Mouse (Mus musculus) lung, postnatal 0 days (tissue): ENCODE results near the gene Gfra1. TPM values are rescaled to one million over a fixed set of nuclear protein-coding genes. Genes with fewer than 3 reads are reported as not detected.

Experiments
- ATAC-seq: fragments of 200-750 bp; cut with Nextera tagmentation; 2 replicates; pipeline ENCODE4 v1.8.0; 2017; ENCODE audit warnings: moderate library complexity
- DNase-seq: peaks from one replicate; pipeline ENCODE4 v3.0.0-alpha.2; 2016; ENCODE audit warnings: low spot score
- H3K27ac ChIP-seq: fragments of 300-500 bp; sonication (generic); 2 replicates; pipeline ENCODE4 v1.5.1; 2014; ENCODE audit warnings: antibody characterized with exemption, mild to moderate bottlenecking, low read length, mixed read lengths
- H3K27me3 ChIP-seq: fragments of 300-500 bp; sonication (generic); replicated peaks from 2 replicates; pipeline ENCODE4 v1.6.1; 2014; ENCODE audit warnings: low read length, mixed read lengths; ENCODE audit not compliant: insufficient read depth
- H3K36me3 ChIP-seq: fragments of 300-500 bp; sonication (generic); 2 replicates; pipeline ENCODE4 v1.6.1; 2014; ENCODE audit warnings: low read length, mixed read lengths; ENCODE audit not compliant: insufficient read depth
- H3K4me1 ChIP-seq: fragments of 300-500 bp; sonication (generic); 2 replicates; pipeline ENCODE4 v1.6.1; 2014; ENCODE audit warnings: antibody characterized with exemption, low read depth, low read length, mixed read lengths; ENCODE audit not compliant: insufficient read depth
- H3K4me2 ChIP-seq: fragments of 300-500 bp; sonication (generic); replicated peaks from 2 replicates; pipeline ENCODE4 v1.6.1; 2014; ENCODE audit warnings: low read depth, mild to moderate bottlenecking, low read length, moderate library complexity, mixed read lengths
- H3K4me3 ChIP-seq: fragments of 300-500 bp; sonication (generic); 2 replicates; pipeline ENCODE4 v1.5.1; 2014; ENCODE audit warnings: low read depth, low read length
- H3K9ac ChIP-seq: fragments of 300-500 bp; sonication (generic); replicated peaks from 2 replicates; pipeline ENCODE4 v1.6.1; 2014; ENCODE audit warnings: low read depth, mild to moderate bottlenecking
- H3K9me3 ChIP-seq: fragments of 300-500 bp; sonication (generic); 2 replicates; pipeline ENCODE4 v1.6.1; 2016; ENCODE audit warnings: low read length, mixed read lengths
- CTCF ChIP-seq: IDR thresholded peaks from 2 replicates; pipeline ENCODE4 v1.5.1; 2016; ENCODE audit warnings: antibody characterized with exemption, mild to moderate bottlenecking
- EP300 ChIP-seq: IDR thresholded peaks from 2 replicates; pipeline ENCODE4 v1.6.1; 2016; ENCODE audit warnings: antibody characterized with exemption, mild to moderate bottlenecking, control low read depth
- WGBS: fragments of 180-500 bp; shearing (Covaris S2); extraction: QIAGEN DNeasy Blood & Tissue Kit; methylation state at CpG from one replicate; pipeline ENCODE4 v1.1.7; 2014; 5-methylcytosine and 5-hydroxymethylcytosine counted together
- polyA plus RNA-seq: library from polyadenylated mRNA; unstranded; fragments of >200 nt; fragmentation: Nextera tagmentation; extraction: Ambion mirVana; gene quantifications from 2 replicates; pipeline ENCODE4 v1.2.1, GENCODE M21; 2015

Gfra1 gene
- 5.6 and 6.2 TPM in 2 replicates for polyA plus RNA-seq

DNA sequence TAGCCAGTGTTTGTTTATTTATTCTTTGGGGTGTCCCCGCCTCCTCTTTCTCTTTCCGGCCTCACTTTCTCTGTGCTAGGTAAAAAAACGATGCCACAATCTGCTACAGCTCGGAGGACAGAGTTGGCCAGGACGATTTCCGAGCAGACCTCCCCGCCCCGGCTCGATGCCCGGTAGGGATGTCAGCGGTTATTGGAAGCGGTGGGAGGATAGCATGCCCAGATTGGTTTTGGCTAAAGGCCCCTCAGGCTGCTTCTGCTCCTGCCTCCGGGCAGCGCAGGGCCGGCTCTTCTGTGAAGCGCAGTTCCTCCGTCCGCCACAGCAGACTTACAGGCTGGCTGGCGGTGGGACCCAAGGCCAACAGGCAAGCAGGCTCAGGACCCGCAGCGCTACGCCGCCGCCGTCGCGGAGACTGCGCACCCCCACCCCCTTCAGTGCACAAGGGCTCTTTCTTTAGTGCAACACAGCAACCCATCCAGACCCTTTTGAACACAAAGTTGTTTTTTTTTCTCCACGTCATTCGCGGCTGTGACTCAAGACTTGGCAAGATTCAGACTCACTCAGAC is at the start of gene Gfra1:
Gene Gfra1 (minus strand): TSS at position 414 of the 566 bp plus-strand sequence.
- DNase-seq (peak; percentile 55), ATAC-seq (peak; percentile 34; the same call in 1 of the 2 replicates)
- TF ChIP-seq EP300 (no peak), CTCF (peak; percentile 47)
- H3K4me2 ChIP-seq = peak within 1 kb of the TSS; percentile 92
- H3K27ac ChIP-seq = no peak within 1 kb of the TSS
- peaks cover 28% of the 10 kb centered on the region for H3K27me3 ChIP-seq
- peaks cover 18% of the 10 kb centered on the region for H3K4me1 ChIP-seq
- H3K9me3 ChIP-seq = no peaks in the 10 kb centered on the region
- no peak within 1 kb of the TSS for H3K9ac ChIP-seq
- WGBS = 0% methylated on average over 25 of the region's 31 CpGs
- H3K36me3 ChIP-seq = no peaks in the 10 kb centered on the region
- H3K4me3 ChIP-seq = peak within 1 kb of the TSS; percentile 47

DNA sequence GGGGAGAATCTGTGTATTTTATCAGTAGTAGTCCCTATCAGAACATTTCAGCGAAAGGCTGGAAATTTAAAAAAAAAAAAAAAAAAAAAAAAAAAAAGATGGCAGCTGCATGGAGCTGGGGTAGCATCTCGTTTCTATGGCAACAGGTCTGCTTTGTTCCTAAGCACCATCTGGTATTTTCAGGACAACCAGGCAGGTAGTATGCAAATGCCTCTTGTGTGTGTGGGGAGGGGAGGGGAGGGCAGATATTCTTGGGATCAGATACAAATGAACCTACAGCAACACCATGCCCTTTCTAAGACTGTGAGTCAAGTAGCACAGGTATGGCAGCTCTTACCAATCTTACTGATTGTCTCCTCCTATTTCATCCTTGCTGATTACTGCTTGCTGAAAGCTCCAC is 44.3 kb upstream of the Gfra1 start:
- no peak overlapping the region for H3K27ac ChIP-seq
- TF ChIP-seq EP300 = no peak
- TF ChIP-seq CTCF = no peak
- H3K9ac ChIP-seq = no peak overlapping the region
- no peaks in the 10 kb centered on the region for H3K4me1 ChIP-seq
- ATAC-seq = no peak
- H3K4me2 ChIP-seq = no peak overlapping the region
- no peaks in the 10 kb centered on the region for H3K27me3 ChIP-seq
- no peak for DNase-seq
- H3K9me3 ChIP-seq = no peaks in the 10 kb centered on the region
- H3K4me3 ChIP-seq = no peak overlapping the region
- no peaks in the 10 kb centered on the region for H3K36me3 ChIP-seq
- 94% methylated on average over 2 of the region's 2 CpGs for WGBS

GRCm38 (mm10) chr19:58499420-58499966 is 43.8 kb upstream of the Gfra1 start:
- 45% methylated on average over 3 of the region's 3 CpGs for WGBS
- DNase-seq (peak; percentile 57), ATAC-seq (peak; percentile 70)
- peak; percentile 53; the same call in 1 of the 2 replicates for TF ChIP-seq EP300
- no peak for TF ChIP-seq CTCF
- Histone ChIP-seq H3K4me2 (no peak overlapping the region), H3K36me3 (no peaks in the 10 kb centered on the region), H3K9ac (no peak overlapping the region), H3K27ac (no peak overlapping the region), H3K27me3 (no peaks in the 10 kb centered on the region), H3K9me3 (no peaks in the 10 kb centered on the region), H3K4me1 (no peaks in the 10 kb centered on the region), H3K4me3 (no peak overlapping the region)

DNA sequence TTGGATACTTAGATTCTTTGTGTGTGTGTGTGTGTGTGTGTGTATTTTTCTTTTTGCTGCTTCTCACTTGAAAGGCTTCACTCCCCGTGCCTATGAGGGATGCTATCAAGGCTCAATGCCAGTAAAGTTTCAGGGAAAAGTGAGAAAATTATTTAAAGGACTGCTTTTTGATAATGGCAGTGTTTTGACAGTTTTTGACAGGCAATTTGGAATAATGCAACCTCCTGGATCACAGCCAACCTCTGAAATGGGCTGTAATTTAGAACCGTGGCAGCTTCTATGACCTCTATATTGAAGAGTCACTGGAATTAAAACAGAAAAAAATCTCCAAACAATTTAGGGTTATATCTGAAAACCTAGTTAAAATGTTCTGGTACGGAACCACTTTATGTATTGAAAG is 41.4 kb upstream of the Gfra1 start:
- no peaks in the 10 kb centered on the region for H3K4me1 ChIP-seq
- H3K27me3 ChIP-seq = no peaks in the 10 kb centered on the region
- no peak for DNase-seq
- no peak overlapping the region for H3K4me2 ChIP-seq
- no peak for TF ChIP-seq CTCF
- TF ChIP-seq EP300 = no peak
- no peaks in the 10 kb centered on the region for H3K36me3 ChIP-seq
- 41% methylated on average over 3 of the region's 3 CpGs for WGBS
- H3K27ac ChIP-seq = no peak overlapping the region
- no peak for ATAC-seq
- no peak overlapping the region for H3K4me3 ChIP-seq
- H3K9me3 ChIP-seq = no peaks in the 10 kb centered on the region
- H3K9ac ChIP-seq = no peak overlapping the region

DNA sequence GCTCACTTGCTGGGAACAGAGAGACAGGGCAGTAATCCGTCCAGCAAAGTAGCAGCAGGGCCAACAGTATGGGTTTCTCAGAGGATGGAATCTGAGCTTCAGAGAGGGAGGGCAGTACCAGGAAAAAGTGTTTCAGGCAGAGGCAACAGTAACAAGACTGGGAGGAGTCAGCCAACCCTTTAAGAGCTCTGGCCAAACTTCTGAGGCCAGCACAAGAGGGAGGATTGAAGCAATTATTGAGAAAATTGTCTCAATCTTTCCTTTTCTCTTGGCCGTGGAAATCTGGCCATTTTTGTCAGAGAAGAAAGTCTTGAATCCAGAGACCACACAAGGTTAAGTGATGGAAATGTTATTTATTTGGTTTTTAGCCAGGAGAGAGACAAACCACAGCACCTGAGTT is 31.0 kb upstream of the Gfra1 start:
- Histone ChIP-seq H3K36me3 (no peaks in the 10 kb centered on the region), H3K27me3 (no peaks in the 10 kb centered on the region), H3K4me3 (no peak overlapping the region), H3K27ac (no peak overlapping the region), H3K4me2 (no peak overlapping the region), H3K4me1 (no peaks in the 10 kb centered on the region), H3K9me3 (no peaks in the 10 kb centered on the region), H3K9ac (no peak overlapping the region)
- ATAC-seq = no peak
- 40% methylated on average over 2 of the region's 2 CpGs for WGBS
- peak; percentile 22 for DNase-seq
- TF ChIP-seq CTCF (no peak), EP300 (no peak)

- no peak for TF ChIP-seq EP300
- DNase-seq = no peak
- Histone ChIP-seq H3K9ac (no peak overlapping the region), H3K27ac (no peak overlapping the region), H3K9me3 (no peaks in the 10 kb centered on the region), H3K4me3 (no peak overlapping the region), H3K27me3 (no peaks in the 10 kb centered on the region), H3K4me1 (no peaks in the 10 kb centered on the region), H3K36me3 (no peaks in the 10 kb centered on the region), H3K4me2 (no peak overlapping the region)
- ATAC-seq = no peak
- WGBS = 51% methylated on average over 9 of the region's 9 CpGs
Measured at GRCm38 (mm10) chr19:58482373-58482977, 26.8 kb upstream of the Gfra1 start.
